Mouse (Mus musculus): ENCODE data around the gene Plrg1.
A peak's percentile ranks its signal among the peaks of the same experiment; 100 is the strongest.

The Plrg1 gene

GRCm38 (mm10) chr3:83055281-83056038, at the start of gene Plrg1:
Gene Plrg1 (plus strand): TSS chr3:83055522.
- peak; percentile 96 to 99 for DNase-seq (ENCODE audit: low spot score in 2 of 2)

GRCm38 (mm10) chr3:83007557-83007956, 47.8 kb upstream of the Plrg1 start, which contains the start of gene Fgg:
Gene Fgg (plus strand): TSS chr3:83007724.
- no peak for DNase-seq (ENCODE audit: low spot score in 2 of 2)

- no peak for DNase-seq (ENCODE audit: low spot score in 2 of 2)
Observed at GRCm38 (mm10) chr3:83010291-83010690, 45.0 kb upstream of the Plrg1 start.

- no peak for DNase-seq (ENCODE audit: low spot score in 2 of 2)
Observed at GRCm38 (mm10) chr3:83011136-83011535, 44.2 kb upstream of the Plrg1 start.

- DNase-seq (ENCODE audit: low spot score in 2 of 2) = no peak
Observed at GRCm38 (mm10) chr3:83011565-83011964, 43.8 kb upstream of the Plrg1 start.

- DNase-seq (ENCODE audit: low spot score in 2 of 2) = no peak
Observed at GRCm38 (mm10) chr3:83012636-83013035, 42.7 kb upstream of the Plrg1 start.

GRCm38 (mm10) chr3:83013951-83014350, 41.4 kb upstream of the Plrg1 start:
- no peak for DNase-seq (ENCODE audit: low spot score in 2 of 2)

GRCm38 (mm10) chr3:83016236-83016635, 39.1 kb upstream of the Plrg1 start:
- no peak for DNase-seq (ENCODE audit: low spot score in 2 of 2)

GRCm38 (mm10) chr3:83020387-83020786, 34.9 kb upstream of the Plrg1 start:
- DNase-seq (ENCODE audit: low spot score in 2 of 2) = no peak

GRCm38 (mm10) chr3:83021176-83021575, 34.1 kb upstream of the Plrg1 start:
- no peak for DNase-seq (ENCODE audit: low spot score in 2 of 2)

GRCm38 (mm10) chr3:83025036-83025435, 30.3 kb upstream of the Plrg1 start:
- DNase-seq (ENCODE audit: low spot score in 2 of 2) = no peak

GRCm38 (mm10) chr3:83025475-83026301, 29.6 kb upstream of the Plrg1 start, which contains the start of gene Fga:
Gene Fga (plus strand): TSS chr3:83026076.
- DNase-seq (ENCODE audit: low spot score in 2 of 2) = no peak

GRCm38 (mm10) chr3:83027546-83028251, 27.6 kb upstream of the Plrg1 start:
- DNase-seq (ENCODE audit: low spot score in 2 of 2) = no peak

GRCm38 (mm10) chr3:83030331-83030730, 25.0 kb upstream of the Plrg1 start:
- no peak for DNase-seq (ENCODE audit: low spot score in 2 of 2)

- DNase-seq (ENCODE audit: low spot score in 2 of 2) = no peak
Observed at GRCm38 (mm10) chr3:83032746-83033308, 22.5 kb upstream of the Plrg1 start.

GRCm38 (mm10) chr3:83033801-83034200, 21.5 kb upstream of the Plrg1 start:
- DNase-seq (ENCODE audit: low spot score in 2 of 2) = no peak

- no peak for DNase-seq (ENCODE audit: low spot score in 2 of 2)
Observed at GRCm38 (mm10) chr3:83038865-83039264, 16.5 kb upstream of the Plrg1 start.

GRCm38 (mm10) chr3:83039666-83040065, 15.7 kb upstream of the Plrg1 start:
- no peak for DNase-seq (ENCODE audit: low spot score in 2 of 2)

- DNase-seq (ENCODE audit: low spot score in 2 of 2) = no peak
Observed at GRCm38 (mm10) chr3:83042451-83042850, 12.9 kb upstream of the Plrg1 start.

- DNase-seq (ENCODE audit: low spot score in 2 of 2) = no peak
Observed at GRCm38 (mm10) chr3:83046649-83047048, 8.7 kb upstream of the Plrg1 start.

GRCm38 (mm10) chr3:83049680-83050079, 5.6 kb upstream of the Plrg1 start, which contains the start of gene Fgb:
Gene Fgb (minus strand): TSS chr3:83049863.
- DNase-seq (ENCODE audit: low spot score in 2 of 2) = no peak

GRCm38 (mm10) chr3:83050661-83051060, 4.7 kb upstream of the Plrg1 start:
- no peak for DNase-seq (ENCODE audit: low spot score in 2 of 2)

Measured in frontal cortex, postnatal 10 days (tissue).